Comparison of ENCODE assay signal across 11 mouse cellular contexts in the genomic region with DNA sequence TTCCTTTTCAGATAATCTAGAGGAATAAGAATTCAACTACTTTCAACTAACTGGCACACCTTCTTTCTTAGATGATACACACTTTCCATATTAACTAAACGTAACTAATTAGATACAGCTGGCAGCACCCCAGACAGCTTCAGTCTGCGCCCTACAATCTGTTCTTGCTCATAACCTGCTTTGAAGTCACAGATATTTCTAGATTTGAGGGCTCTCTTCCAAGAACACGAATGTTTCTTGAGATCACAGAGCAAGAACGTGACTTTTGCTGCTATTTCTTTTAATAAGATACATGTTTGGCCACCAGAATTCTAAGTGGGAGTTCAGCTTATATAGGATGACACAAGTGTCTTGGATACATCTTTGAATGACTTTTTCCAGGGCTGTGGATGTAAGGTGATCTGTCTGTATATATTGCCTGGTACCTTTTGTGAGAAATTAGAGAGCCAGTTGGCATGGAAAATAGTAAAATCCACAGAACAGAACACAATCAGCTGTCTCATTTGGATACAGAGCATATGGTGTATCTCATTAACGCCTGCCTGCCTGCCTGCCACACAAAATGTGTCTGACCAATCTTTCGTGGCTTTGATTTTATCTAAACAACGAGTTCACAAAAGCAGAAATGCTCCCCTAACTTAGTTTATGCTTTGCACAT.
DNase-seq lines count a peak whose midpoint lies in the region; ATAC-seq lines count a peak whose summit lies in the region.
"Had no signal": no experiment of that assay in that cellular context is flagged by ENCODE, and none has a peak within 500 bp of the region (broad histone marks: within the 10 kb centered on the region; RNA-seq: fewer than 3 reads in every experiment).

No protein-coding gene starts in this region.

- 0 out of 2 replicates have a peak, but pooled peaks cover 3% of the 10 kb centered on the region for H3K4me1 ChIP-seq in forebrain, embryonic 10.5 days
- H3K4me1 ChIP-seq in forebrain, embryonic 11.5 days (replicated peaks; ENCODE audit: control insufficient read depth, insufficient read depth, low read length), result no peaks in the 10 kb centered on the region
- peaks cover 27% of the 10 kb centered on the region for H3K4me1 ChIP-seq in forebrain, embryonic 13.5 days
- 0 out of 2 replicates have a peak, but pooled peaks cover 7% of the 10 kb centered on the region for H3K4me1 ChIP-seq in heart, embryonic 11.5 days (ENCODE audit: control insufficient read depth, insufficient read depth, low read length)

- 84% methylated on average over 7 of the region's 7 CpGs for WGBS in forebrain, embryonic 10.5 days
- WGBS in forebrain, embryonic 11.5 days, result 70% methylated on average over 7 of the region's 7 CpGs
- WGBS in forebrain, embryonic 13.5 days, result 40% methylated on average over 7 of the region's 7 CpGs
- 57% methylated on average over 7 of the region's 7 CpGs for WGBS in heart, embryonic 11.5 days (ENCODE audit: insufficient replicate concordance)

- H3K4me3 ChIP-seq in forebrain, embryonic 10.5 days, result no peak overlapping the region
- no peak overlapping the region for H3K4me3 ChIP-seq in forebrain, embryonic 11.5 days (ENCODE audit: low read depth, low read length)
- H3K4me3 ChIP-seq in forebrain, embryonic 13.5 days, result no peak overlapping the region
- no peak overlapping the region for H3K4me3 ChIP-seq in heart, embryonic 11.5 days (ENCODE audit: low read depth, low read length)
- H3K4me3 ChIP-seq: heart, embryonic 12.5 days had no signal

- H3K9ac ChIP-seq in forebrain, embryonic 11.5 days (ENCODE audit: low read length), result no peak overlapping the region
- H3K9ac ChIP-seq in forebrain, embryonic 13.5 days, result no peak overlapping the region
- H3K9ac ChIP-seq in heart, embryonic 11.5 days (ENCODE audit: low read depth, low read length), result no peak overlapping the region
- H3K9ac ChIP-seq: heart, embryonic 12.5 days had no signal

- H3K27me3 ChIP-seq in forebrain, embryonic 10.5 days (ENCODE audit: poor library complexity, severe bottlenecking), result no peaks in the 10 kb centered on the region
- no peaks in the 10 kb centered on the region for H3K27me3 ChIP-seq in forebrain, embryonic 11.5 days (ENCODE audit: control insufficient read depth, insufficient read depth, low read length)
- H3K27me3 ChIP-seq in forebrain, embryonic 13.5 days, result no peaks in the 10 kb centered on the region
- H3K27me3 ChIP-seq in heart, embryonic 11.5 days (ENCODE audit: control insufficient read depth, insufficient read depth, low read length), result no peaks in the 10 kb centered on the region
- H3K27me3 ChIP-seq: heart, embryonic 12.5 days had no signal

- intact Hi-C loops in left cerebral cortex, postnatal 14 days (cut with DNase I), result no loop called here
- intact Hi-C loops in heart, postnatal 10 days (cut with DNase I), result no loop called here

- no peak for ATAC-seq in forebrain, embryonic 11.5 days (replicated peaks; ENCODE audit: low FRiP score)
- peak; percentile 84 for ATAC-seq in forebrain, embryonic 13.5 days
- ATAC-seq in heart, embryonic 11.5 days (replicated peaks; ENCODE audit: insufficient number of reproducible peaks, low FRiP score, low TSS enrichment), result no peak

- H3K9me3 ChIP-seq in forebrain, embryonic 10.5 days, result no peaks in the 10 kb centered on the region
- no peaks in the 10 kb centered on the region for H3K9me3 ChIP-seq in forebrain, embryonic 11.5 days (ENCODE audit: control insufficient read depth, low read length)
- no peaks in the 10 kb centered on the region for H3K9me3 ChIP-seq in forebrain, embryonic 13.5 days (replicated peaks)
- no peaks in the 10 kb centered on the region for H3K9me3 ChIP-seq in heart, embryonic 11.5 days (replicated peaks; ENCODE audit: control insufficient read depth, low read length)
- H3K9me3 ChIP-seq: heart, embryonic 12.5 days had no signal

- DNase-seq in forebrain, embryonic 10.5 days (ENCODE audit: extremely low spot score, low spot score), result no peak
- no peak for DNase-seq in forebrain, embryonic 11.5 days (ENCODE audit: low spot score)
- DNase-seq in brain, adult 2 months (ENCODE audit: low read depth, low spot score), result peak; percentile 91
- DNase-seq in left cerebral cortex, postnatal 14 days (ENCODE audit: low spot score in 2 of 2), result peak; percentile 37 to 53
- DNase-seq in gastrocnemius, postnatal 10 days, result no peak
- no peak for DNase-seq in heart, postnatal 10 days
- DNase-seq: kidney, adult 2 months; lung, postnatal 4 days had no signal

- 0 out of 2 replicates have a peak overlapping the region, but pooled peaks have one; percentile 11 for H3K27ac ChIP-seq in forebrain, embryonic 10.5 days
- no peak overlapping the region for H3K27ac ChIP-seq in forebrain, embryonic 11.5 days (ENCODE audit: low read depth, low read length)
- peak overlapping the region; percentile 89 for H3K27ac ChIP-seq in forebrain, embryonic 13.5 days
- no peak overlapping the region for H3K27ac ChIP-seq in heart, embryonic 11.5 days (ENCODE audit: low read depth, low read length)

- H3K4me2 ChIP-seq in forebrain, embryonic 11.5 days (ENCODE audit: low read depth, low read length, severe bottlenecking), result no peak overlapping the region
- 0 out of 2 replicates have a peak overlapping the region, but pooled peaks have one; percentile 28 for H3K4me2 ChIP-seq in forebrain, embryonic 13.5 days
- H3K4me2 ChIP-seq in heart, embryonic 11.5 days, result no peak overlapping the region
- H3K4me2 ChIP-seq: heart, embryonic 12.5 days had no signal

- H3K36me3 ChIP-seq in forebrain, embryonic 10.5 days (replicated peaks), result no peaks in the 10 kb centered on the region
- H3K36me3 ChIP-seq in forebrain, embryonic 11.5 days (ENCODE audit: control insufficient read depth, insufficient read depth, low read length), result no peaks in the 10 kb centered on the region
- H3K36me3 ChIP-seq in forebrain, embryonic 13.5 days (ENCODE audit: poor library complexity, severe bottlenecking), result no peaks in the 10 kb centered on the region
- H3K36me3 ChIP-seq in heart, embryonic 11.5 days (ENCODE audit: control insufficient read depth, insufficient read depth, low read length), result no peaks in the 10 kb centered on the region
- H3K36me3 ChIP-seq: heart, embryonic 12.5 days had no signal

Comparison
In these comparisons a context has a peak if more than half of its experiments do, and no peak if none do; other contexts are left out.
1. H3K27ac ChIP-seq: peak in forebrain, embryonic 10.5 days (single experiment) and forebrain, embryonic 13.5 days (single experiment); none in forebrain, embryonic 11.5 days (single experiment) and heart, embryonic 11.5 days (single experiment).
2. DNase-seq: peak in brain, adult 2 months (single experiment) and left cerebral cortex, postnatal 14 days (2 of 2); none in forebrain, embryonic 10.5 days (single experiment), forebrain, embryonic 11.5 days (single experiment), gastrocnemius, postnatal 10 days (single experiment) and heart, postnatal 10 days (0 of 2).